In genomic region chr9:122592820-122593615, GRCm38 (mm10) we compare ENCODE assay signal across 16 mouse cellular contexts.
DNase-seq lines count a peak whose midpoint lies in the region; ATAC-seq and TF ChIP-seq lines count a peak whose summit lies in the region.
"Had no signal": no experiment of that assay in that cellular context is flagged by ENCODE, and none has a peak within 500 bp of the region (broad histone marks: within the 10 kb centered on the region; RNA-seq: fewer than 3 reads in every experiment).

No protein-coding gene starts in this region.

- peaks cover 16% of the 10 kb centered on the region for H3K4me1 ChIP-seq in embryonic facial prominence, embryonic 12.5 days
- H3K4me1 ChIP-seq in embryonic facial prominence, embryonic 10.5 days, result peaks cover 17% of the 10 kb centered on the region
- H3K4me1 ChIP-seq in embryonic facial prominence, embryonic 14.5 days (ENCODE audit: control insufficient read depth, insufficient read depth, low read length), result no peaks in the 10 kb centered on the region
- H3K4me1 ChIP-seq in hindbrain, embryonic 14.5 days (replicated peaks; ENCODE audit: control insufficient read depth, insufficient read depth, low read length), result peaks cover 41% of the 10 kb centered on the region
- no peaks in the 10 kb centered on the region for H3K4me1 ChIP-seq in midbrain, postnatal 0 days (ENCODE audit: insufficient read depth, low read length)
- no peaks in the 10 kb centered on the region; the same call in 1 of the 2 replicates for H3K4me1 ChIP-seq in kidney, embryonic 14.5 days (ENCODE audit: control insufficient read depth, insufficient read depth, low read length)
- H3K4me1 ChIP-seq: heart, embryonic 15.5 days; stomach, embryonic 15.5 days had no signal

- WGBS in embryonic facial prominence, embryonic 12.5 days, result 11% methylated on average over 7 of the region's 7 CpGs
- WGBS in embryonic facial prominence, embryonic 10.5 days, result 13% methylated on average over 7 of the region's 7 CpGs
- WGBS in embryonic facial prominence, embryonic 14.5 days, result 10% methylated on average over 7 of the region's 7 CpGs
- 13% methylated on average over 7 of the region's 7 CpGs for WGBS in hindbrain, embryonic 14.5 days
- 8% methylated on average over 7 of the region's 7 CpGs for WGBS in midbrain, postnatal 0 days
- 25% methylated on average over 7 of the region's 7 CpGs for WGBS in kidney, embryonic 14.5 days

- H3K36me3 ChIP-seq in embryonic facial prominence, embryonic 12.5 days, result no peaks in the 10 kb centered on the region
- H3K36me3 ChIP-seq in embryonic facial prominence, embryonic 10.5 days (replicated peaks), result no peaks in the 10 kb centered on the region
- H3K36me3 ChIP-seq in embryonic facial prominence, embryonic 14.5 days (ENCODE audit: control insufficient read depth, insufficient read depth, low read length), result no peaks in the 10 kb centered on the region
- no peaks in the 10 kb centered on the region for H3K36me3 ChIP-seq in hindbrain, embryonic 14.5 days (replicated peaks; ENCODE audit: control insufficient read depth, insufficient read depth)
- no peaks in the 10 kb centered on the region for H3K36me3 ChIP-seq in midbrain, postnatal 0 days (ENCODE audit: insufficient read depth, low read length)
- H3K36me3 ChIP-seq in kidney, embryonic 14.5 days (ENCODE audit: control insufficient read depth, insufficient read depth, low read length), result no peaks in the 10 kb centered on the region
- H3K36me3 ChIP-seq: heart, embryonic 15.5 days; stomach, embryonic 15.5 days had no signal

- H3K4me3 ChIP-seq in embryonic facial prominence, embryonic 12.5 days, result no peak overlapping the region
- no peak overlapping the region for H3K4me3 ChIP-seq in embryonic facial prominence, embryonic 10.5 days
- H3K4me3 ChIP-seq in embryonic facial prominence, embryonic 14.5 days (ENCODE audit: low read depth, low read length), result no peak overlapping the region
- no peak overlapping the region for H3K4me3 ChIP-seq in hindbrain, embryonic 14.5 days (replicated peaks; ENCODE audit: low read length)
- H3K4me3 ChIP-seq in midbrain, postnatal 0 days (ENCODE audit: low read depth, low read length), result no peak overlapping the region
- H3K4me3 ChIP-seq in kidney, embryonic 14.5 days (ENCODE audit: low read length), result no peak overlapping the region
- H3K4me3 ChIP-seq: heart, embryonic 15.5 days; stomach, embryonic 15.5 days had no signal

- no peak overlapping the region for H3K9ac ChIP-seq in embryonic facial prominence, embryonic 12.5 days
- no peak overlapping the region for H3K9ac ChIP-seq in embryonic facial prominence, embryonic 14.5 days (ENCODE audit: low read depth, low read length)
- H3K9ac ChIP-seq in hindbrain, embryonic 14.5 days, result peak overlapping the region; percentile 2; the same call in 1 of the 2 replicates
- H3K9ac ChIP-seq in midbrain, postnatal 0 days (replicated peaks; ENCODE audit: low read length, poor library complexity, severe bottlenecking), result no peak overlapping the region
- H3K9ac ChIP-seq in kidney, embryonic 14.5 days (ENCODE audit: low read depth, low read length), result no peak overlapping the region
- H3K9ac ChIP-seq: heart, embryonic 15.5 days; stomach, embryonic 15.5 days had no signal

- no peaks in the 10 kb centered on the region for H3K9me3 ChIP-seq in embryonic facial prominence, embryonic 12.5 days
- H3K9me3 ChIP-seq in embryonic facial prominence, embryonic 10.5 days, result no peaks in the 10 kb centered on the region
- H3K9me3 ChIP-seq in embryonic facial prominence, embryonic 14.5 days (ENCODE audit: control insufficient read depth, low read length), result no peaks in the 10 kb centered on the region
- H3K9me3 ChIP-seq in hindbrain, embryonic 14.5 days (ENCODE audit: control insufficient read depth, low read length), result no peaks in the 10 kb centered on the region
- no peaks in the 10 kb centered on the region for H3K9me3 ChIP-seq in midbrain, postnatal 0 days (ENCODE audit: low read length)
- no peaks in the 10 kb centered on the region for H3K9me3 ChIP-seq in kidney, embryonic 14.5 days (ENCODE audit: control insufficient read depth, low read length)
- H3K9me3 ChIP-seq: heart, embryonic 15.5 days; stomach, embryonic 15.5 days had no signal

- peaks cover 35% of the 10 kb centered on the region for H3K27me3 ChIP-seq in embryonic facial prominence, embryonic 12.5 days
- peaks cover 76% of the 10 kb centered on the region for H3K27me3 ChIP-seq in embryonic facial prominence, embryonic 10.5 days (replicated peaks; ENCODE audit: low read depth, poor library complexity, severe bottlenecking)
- peaks cover 34% of the 10 kb centered on the region for H3K27me3 ChIP-seq in embryonic facial prominence, embryonic 14.5 days (replicated peaks; ENCODE audit: control insufficient read depth, insufficient read depth, low read length)
- H3K27me3 ChIP-seq in hindbrain, embryonic 14.5 days (ENCODE audit: control insufficient read depth, insufficient read depth, low read length), result 0 out of 2 replicates have a peak, but pooled peaks cover 7% of the 10 kb centered on the region
- no peaks in the 10 kb centered on the region for H3K27me3 ChIP-seq in midbrain, postnatal 0 days (ENCODE audit: insufficient read depth, low read length)
- peaks cover 25% of the 10 kb centered on the region for H3K27me3 ChIP-seq in kidney, embryonic 14.5 days (ENCODE audit: control insufficient read depth, insufficient read depth, low read length)

- H3K4me2 ChIP-seq in embryonic facial prominence, embryonic 12.5 days (replicated peaks), result 0 out of 2 replicates have a peak overlapping the region, but pooled peaks have one; percentile 17
- H3K4me2 ChIP-seq in embryonic facial prominence, embryonic 14.5 days (ENCODE audit: low read depth, low read length), result no peak overlapping the region
- H3K4me2 ChIP-seq in hindbrain, embryonic 14.5 days (replicated peaks), result peak overlapping the region; percentile 29
- H3K4me2 ChIP-seq in midbrain, postnatal 0 days (ENCODE audit: low read depth, low read length, poor library complexity, severe bottlenecking), result no peak overlapping the region
- H3K4me2 ChIP-seq in kidney, embryonic 14.5 days (replicated peaks; ENCODE audit: low read depth, low read length), result no peak overlapping the region
- H3K4me2 ChIP-seq: heart, embryonic 15.5 days; stomach, embryonic 15.5 days had no signal

- DNase-seq in embryonic facial prominence, embryonic 10.5 days (ENCODE audit: low spot score), result no peak
- DNase-seq in embryonic facial prominence, embryonic 14.5 days (ENCODE audit: low spot score), result peak; percentile 39
- DNase-seq in hindbrain, embryonic 14.5 days (ENCODE audit: low spot score), result peak; percentile 60
- peak; percentile 54 for DNase-seq in midbrain, postnatal 0 days (ENCODE audit: low spot score)
- DNase-seq in ovary, postnatal 36 days (ENCODE audit: low spot score), result no peak
- no peak for DNase-seq in yolk sac, embryonic 10.5 days (ENCODE audit: low spot score)
- DNase-seq: adrenal gland, postnatal 10 days; cerebellum, postnatal 36 days; gastrocnemius, postnatal 36 days; lung, adult 18-20 months; thymus, postnatal 25 days had no signal

- no peak for TF ChIP-seq CTCF in midbrain, postnatal 0 days (IDR thresholded peaks at IDR 0.05)

- ATAC-seq in embryonic facial prominence, embryonic 12.5 days (ENCODE audit: insufficient number of reproducible peaks, insufficient read depth, low FRiP score, low TSS enrichment), result no peak; the same call in 1 of the 2 replicates
- ATAC-seq in embryonic facial prominence, embryonic 14.5 days (ENCODE audit: low read depth), result peak; percentile 63; the same call in 1 of the 2 replicates
- peak; percentile 71 for ATAC-seq in hindbrain, embryonic 14.5 days (ENCODE audit: low FRiP score)
- ATAC-seq in midbrain, postnatal 0 days (ENCODE audit: low FRiP score), result no peak
- no peak for ATAC-seq in kidney, embryonic 14.5 days (ENCODE audit: low FRiP score, low TSS enrichment)

- no peak overlapping the region for H3K27ac ChIP-seq in embryonic facial prominence, embryonic 12.5 days
- no peak overlapping the region for H3K27ac ChIP-seq in embryonic facial prominence, embryonic 10.5 days (replicated peaks)
- H3K27ac ChIP-seq in embryonic facial prominence, embryonic 14.5 days (replicated peaks; ENCODE audit: low read depth, low read length), result no peak overlapping the region
- H3K27ac ChIP-seq in hindbrain, embryonic 14.5 days, result peak overlapping the region; percentile 81
- H3K27ac ChIP-seq in midbrain, postnatal 0 days (ENCODE audit: low read depth, low read length), result no peak overlapping the region
- H3K27ac ChIP-seq in kidney, embryonic 14.5 days (ENCODE audit: low read depth, low read length), result no peak overlapping the region
- H3K27ac ChIP-seq: heart, embryonic 15.5 days; macrophage; stomach, embryonic 15.5 days had no signal

Comparison
In these comparisons a context has a peak if more than half of its experiments do, and no peak if none do; other contexts are left out.
1. ATAC-seq: peak in embryonic facial prominence, embryonic 14.5 days (single experiment) and hindbrain, embryonic 14.5 days (single experiment); none in embryonic facial prominence, embryonic 12.5 days (single experiment), midbrain, postnatal 0 days (single experiment) and kidney, embryonic 14.5 days (single experiment).
2. H3K4me2 ChIP-seq: peak in embryonic facial prominence, embryonic 12.5 days (single experiment) and hindbrain, embryonic 14.5 days (single experiment); none in embryonic facial prominence, embryonic 14.5 days (single experiment), midbrain, postnatal 0 days (single experiment) and kidney, embryonic 14.5 days (single experiment).
3. DNase-seq: peak in embryonic facial prominence, embryonic 14.5 days (single experiment), hindbrain, embryonic 14.5 days (single experiment) and midbrain, postnatal 0 days (single experiment); none in embryonic facial prominence, embryonic 10.5 days (single experiment), ovary, postnatal 36 days (single experiment) and yolk sac, embryonic 10.5 days (single experiment).